Mouse (Mus musculus) kidney, adult 2 months (tissue): Measurements from ENCODE around the gene Krt8.

Experiments used
- CTCF ChIP-seq: fragments of 200-500 bp; conservative IDR thresholded peaks from 2 replicates; pipeline ENCODE4 v1.5.1; 2011; ENCODE audit warnings: low read depth, mild to moderate bottlenecking, control low read depth, low read length, moderate library complexity, mixed read lengths; ENCODE audit not compliant: insufficient read depth, insufficient read length
- POLR2A ChIP-seq: fragments of 200-500 bp; IDR thresholded peaks from one replicate; pipeline ENCODE4 v1.6.1; 2011; ENCODE audit warnings: low read depth, low read length, control low read depth

GRCm38 (mm10) chr15:101970536-101970935 is 33.7 kb downstream of the Krt8 start:
- TF ChIP-seq CTCF (peak; percentile 83), POLR2A (no peak)
